Mouse (Mus musculus) common myeloid progenitor, adult 5-6 weeks (primary cell): ENCODE data around the gene Ttc25. TPM values are rescaled to one million over a fixed set of nuclear protein-coding genes. Genes with fewer than 3 reads are reported as not detected.

Source experiments
- ATAC-seq: replicated peaks from 2 replicates; pipeline ENCODE4 v1.8.0; 2016; ENCODE audit warnings: low read depth, mild to moderate bottlenecking, moderate TSS enrichment, inconsistent platforms; ENCODE audit not compliant: poor library complexity, severe bottlenecking
- total RNA-seq: library from RNA; stranded (forward); fragments of 200-1000, 187-1606 nt; gene quantifications from 2 replicates; pipeline ENCODE4 v1.2.3, GENCODE M21; 2017

Gene Ttc25
- total RNA-seq, 1 experiment from 2014 or later, result 0.05 TPM

GRCm38 (mm10) chr11:100619982-100620381 lies 74.6 kb downstream of the Ttc25 start, which contains the start of gene Dnajc7:
TSS of gene Dnajc7 (minus strand) at chr11:100620168.
- no peak for ATAC-seq

Other genes with a start within 250 kb of the Ttc25 start
- 220 and 411 TPM in 2 replicates for gene Eif1, start 225.7 kb upstream of the Ttc25 start, total RNA-seq
- not detected in 2 replicates for gene Gast, start 211.2 kb upstream of the Ttc25 start, total RNA-seq
- gene Hap1, start 189.5 kb upstream of the Ttc25 start, total RNA-seq, result not detected in 2 replicates
- 1.9 and 2.5 TPM in 2 replicates for gene Jup, start 147.8 kb upstream of the Ttc25 start, total RNA-seq
- 1.1 TPM in 1 of 2 replicates, not detected in the other for gene P3h4, start 130.8 kb upstream of the Ttc25 start, total RNA-seq
- not detected in 2 replicates for gene Fkbp10, start 129.9 kb upstream of the Ttc25 start, total RNA-seq
- gene Nt5c3b, start 103.8 kb upstream of the Ttc25 start, total RNA-seq, result 33.1 and 47.7 TPM in 2 replicates
- not detected in 2 replicates for gene Klhl10, start 103.7 kb upstream of the Ttc25 start, total RNA-seq
- 26.0 and 30.9 TPM in 2 replicates for gene Klhl11, start 72.9 kb upstream of the Ttc25 start, total RNA-seq
- 85.6 and 95.4 TPM in 2 replicates for gene Acly, start 17.6 kb upstream of the Ttc25 start, total RNA-seq
- 34.8 and 36.4 TPM in 2 replicates for gene Cnp, start 29.3 kb downstream of the Ttc25 start, total RNA-seq
- gene Nkiras2, start 73.6 kb downstream of the Ttc25 start, total RNA-seq, result 14.0 and 16.2 TPM in 2 replicates
- gene Dnajc7, start 74.6 kb downstream of the Ttc25 start, total RNA-seq, result 91.4 and 211 TPM in 2 replicates
- not detected in 2 replicates for gene Zfp385c, start 146.8 kb downstream of the Ttc25 start, total RNA-seq
- 23.7 and 25.9 TPM in 2 replicates for gene Dhx58, start 158.7 kb downstream of the Ttc25 start, total RNA-seq
- 30.3 and 35.3 TPM in 2 replicates for gene Kat2a, start 166.9 kb downstream of the Ttc25 start, total RNA-seq
- gene Hspb9, start 168.2 kb downstream of the Ttc25 start, total RNA-seq, result 6.3 TPM in 1 of 2 replicates, not detected in the other
- gene Rab5c, start 192.6 kb downstream of the Ttc25 start, total RNA-seq, result 75.8 and 87.2 TPM in 2 replicates
- not detected in 2 replicates for gene Kcnh4, start 214.3 kb downstream of the Ttc25 start, total RNA-seq
- gene Hcrt, start 217.3 kb downstream of the Ttc25 start, total RNA-seq, result not detected in 2 replicates
- gene Ghdc, start 225.3 kb downstream of the Ttc25 start, total RNA-seq, result 2.3 and 4.0 TPM in 2 replicates